Mouse (Mus musculus) stomach, embryonic 14.5 days (tissue): ENCODE measurements at regions not wholly inside any gene's neighbourhood (a gene's known extent, or its start where the extent isn't known, plus 50 kb on each side); places are given as distances from the start of the nearest gene placed in this dataset.

Experiments
- ATAC-seq: fragments of 200-750 bp; cut with Nextera tagmentation; 2 replicates; pipeline ENCODE4 v1.8.0; 2017; ENCODE audit warnings: low read depth, moderate TSS enrichment; ENCODE audit not compliant: insufficient number of reproducible peaks, insufficient read depth, low FRiP score
- H3K27ac ChIP-seq: fragments of 300-500 bp; sonication (generic); 2 replicates; pipeline ENCODE4 v1.5.1; 2014; ENCODE audit warnings: mild to moderate bottlenecking, low read length, moderate library complexity, mixed read lengths
- H3K27me3 ChIP-seq: fragments of 300-500 bp; sonication (generic); 2 replicates; pipeline ENCODE4 v1.6.1; 2014; ENCODE audit warnings: low read length, control low read depth, mixed read lengths; ENCODE audit not compliant: control insufficient read depth, insufficient read depth
- H3K36me3 ChIP-seq: fragments of 300-500 bp; sonication (generic); 2 replicates; pipeline ENCODE4 v1.6.1; 2014; ENCODE audit warnings: mild to moderate bottlenecking, control low read depth, low read length, moderate library complexity, mixed read lengths; ENCODE audit not compliant: control insufficient read depth, insufficient read depth
- H3K4me1 ChIP-seq: fragments of 300-500 bp; sonication (generic); 2 replicates; pipeline ENCODE4 v1.6.1; 2014; ENCODE audit warnings: low read length, control low read depth, mixed read lengths; ENCODE audit not compliant: control insufficient read depth, insufficient read depth
- H3K4me2 ChIP-seq: fragments of 300-500 bp; sonication (generic); replicated peaks from 2 replicates; pipeline ENCODE4 v1.6.1; 2014; ENCODE audit warnings: low read depth, low read length, control low read depth
- H3K4me3 ChIP-seq: fragments of 300-500 bp; sonication (generic); 2 replicates; pipeline ENCODE4 v1.5.1; 2014; ENCODE audit warnings: low read depth, low read length, control low read depth
- H3K9ac ChIP-seq: fragments of 300-500 bp; sonication (generic); replicated peaks from 2 replicates; pipeline ENCODE4 v1.6.1; 2014; ENCODE audit warnings: low read depth, mild to moderate bottlenecking, control low read depth, low read length, moderate library complexity, mixed read lengths
- H3K9me3 ChIP-seq: fragments of 300-500 bp; sonication (generic); 2 replicates; pipeline ENCODE4 v1.6.1; 2016; ENCODE audit warnings: low read depth, low read length, control low read depth; ENCODE audit not compliant: control insufficient read depth
- WGBS: fragments of 180-500 bp; shearing (Covaris S2); extraction: QIAGEN DNeasy Blood & Tissue Kit; methylation state at CpG from one replicate; pipeline ENCODE4 v1.1.7; 2014; 5-methylcytosine and 5-hydroxymethylcytosine counted together

DNA sequence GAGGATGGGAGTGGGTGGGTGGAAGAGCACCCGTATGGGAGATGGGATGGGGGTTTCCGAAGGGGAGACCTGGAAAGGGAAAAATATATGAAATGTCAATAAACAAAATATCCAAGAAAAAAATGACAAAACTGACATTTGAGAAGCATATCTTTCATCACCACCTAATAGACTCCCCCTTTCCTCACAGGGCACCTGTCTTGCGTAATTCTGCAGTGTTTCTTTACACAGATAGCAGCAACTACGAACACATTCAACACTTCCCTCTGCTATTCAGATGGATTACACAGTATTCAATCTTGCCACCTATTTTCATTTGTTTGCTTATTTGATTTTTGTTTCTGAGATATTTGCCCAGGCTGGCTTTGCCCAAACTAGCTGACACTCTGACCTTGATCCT, 136.3 kb upstream of the Fmo9 start:
- no peak for ATAC-seq
- no peaks in the 10 kb centered on the region for H3K36me3 ChIP-seq
- no peaks in the 10 kb centered on the region for H3K9me3 ChIP-seq
- no peak overlapping the region for H3K4me2 ChIP-seq
- 77% methylated on average over 4 of the region's 4 CpGs for WGBS
- no peak overlapping the region for H3K9ac ChIP-seq
- no peaks in the 10 kb centered on the region for H3K4me1 ChIP-seq
- no peak overlapping the region for H3K27ac ChIP-seq
- H3K27me3 ChIP-seq = no peaks in the 10 kb centered on the region
- no peak overlapping the region for H3K4me3 ChIP-seq

GRCm38 (mm10) chr1:166818682-166819081, 137.0 kb upstream of the Fmo9 start:
- Histone ChIP-seq H3K9me3 (no peaks in the 10 kb centered on the region), H3K27ac (no peak overlapping the region), H3K27me3 (no peaks in the 10 kb centered on the region), H3K4me3 (no peak overlapping the region), H3K4me2 (no peak overlapping the region), H3K9ac (no peak overlapping the region), H3K4me1 (no peaks in the 10 kb centered on the region), H3K36me3 (no peaks in the 10 kb centered on the region)
- WGBS = 75% methylated on average over 5 of the region's 5 CpGs
- ATAC-seq = no peak

GRCm38 (mm10) chr1:166819420-166819819, 137.8 kb upstream of the Fmo9 start:
- no peak overlapping the region for H3K27ac ChIP-seq

DNA sequence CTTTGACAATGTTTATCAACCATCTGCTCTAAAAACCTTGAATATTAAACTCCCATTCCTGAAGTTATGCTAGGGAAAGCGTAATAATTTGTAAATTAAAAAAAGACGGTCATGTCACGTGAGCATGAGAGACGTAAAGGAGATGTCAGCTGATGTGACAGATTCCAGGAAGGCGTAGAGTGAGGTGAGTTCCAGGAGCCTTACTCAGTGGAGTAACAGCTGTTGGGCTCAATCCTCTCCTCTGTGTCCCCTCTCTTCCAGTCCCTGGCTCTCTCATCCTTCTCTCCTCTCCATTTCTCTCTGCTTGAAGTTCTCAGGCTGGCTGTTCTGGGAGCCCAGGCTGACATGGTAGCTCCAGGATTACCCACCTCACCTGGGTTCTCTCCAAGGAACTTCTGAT, 138.4 kb upstream of the Fmo9 start:
- no peak overlapping the region for H3K4me2 ChIP-seq
- H3K4me1 ChIP-seq = no peaks in the 10 kb centered on the region
- H3K4me3 ChIP-seq = no peak overlapping the region
- H3K27ac ChIP-seq = no peak overlapping the region
- no peaks in the 10 kb centered on the region for H3K36me3 ChIP-seq
- H3K9ac ChIP-seq = no peak overlapping the region
- no peaks in the 10 kb centered on the region for H3K27me3 ChIP-seq
- WGBS = 83% methylated on average over 5 of the region's 5 CpGs
- H3K9me3 ChIP-seq = no peaks in the 10 kb centered on the region
- no peak for ATAC-seq

More at GRCm38 (mm10) chr1:166819420-166819819, 137.8 kb upstream of the Fmo9 start:
- Histone ChIP-seq H3K36me3 (no peaks in the 10 kb centered on the region), H3K9me3 (no peaks in the 10 kb centered on the region), H3K9ac (no peak overlapping the region), H3K27me3 (no peaks in the 10 kb centered on the region), H3K4me1 (no peaks in the 10 kb centered on the region), H3K4me2 (no peak overlapping the region), H3K4me3 (no peak overlapping the region)
- WGBS = 65% methylated on average over 7 of the region's 7 CpGs
- ATAC-seq = no peak

DNA sequence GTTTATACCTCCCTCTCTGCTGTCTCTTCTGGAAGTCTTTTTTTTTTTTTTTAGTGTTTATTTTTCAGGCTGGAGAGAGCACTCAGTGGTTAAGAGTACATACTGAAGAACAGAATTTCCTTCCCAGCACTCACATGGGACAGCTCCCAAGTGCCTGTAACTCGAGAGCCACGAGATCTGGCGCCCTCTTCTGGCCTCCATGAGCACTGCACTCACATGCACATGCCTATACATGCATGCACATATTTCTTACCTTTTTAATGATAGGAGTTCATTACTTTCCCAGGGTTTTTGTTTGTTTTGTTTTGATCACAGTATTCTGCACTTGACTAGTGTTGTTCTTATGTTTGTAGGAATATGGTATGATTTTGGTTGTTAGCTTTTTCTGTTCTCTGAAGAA, 139.5 kb upstream of the Fmo9 start:
- H3K4me2 ChIP-seq = no peak overlapping the region
- H3K27me3 ChIP-seq = no peaks in the 10 kb centered on the region
- 44% methylated on average over 3 of the region's 3 CpGs for WGBS
- no peak for ATAC-seq
- H3K9ac ChIP-seq = no peak overlapping the region
- no peaks in the 10 kb centered on the region for H3K9me3 ChIP-seq
- no peaks in the 10 kb centered on the region for H3K4me1 ChIP-seq
- H3K4me3 ChIP-seq = no peak overlapping the region
- no peaks in the 10 kb centered on the region for H3K36me3 ChIP-seq
- no peak overlapping the region for H3K27ac ChIP-seq

- Histone ChIP-seq H3K4me2 (no peak overlapping the region), H3K4me3 (no peak overlapping the region), H3K4me1 (no peaks in the 10 kb centered on the region), H3K27me3 (no peaks in the 10 kb centered on the region), H3K36me3 (no peaks in the 10 kb centered on the region), H3K9ac (no peak overlapping the region), H3K27ac (no peak overlapping the region), H3K9me3 (no peaks in the 10 kb centered on the region)
- WGBS = 58% methylated on average over 1 of the region's 1 CpGs
- no peak for ATAC-seq
Observed at GRCm38 (mm10) chr1:166837299-166837698, 155.7 kb upstream of the Fmo9 start.

GRCm38 (mm10) chr1:166839833-166840232, 158.2 kb upstream of the Fmo9 start:
- ATAC-seq = no peak
- Histone ChIP-seq H3K9ac (no peak overlapping the region), H3K4me2 (no peak overlapping the region), H3K27me3 (no peaks in the 10 kb centered on the region), H3K27ac (no peak overlapping the region), H3K36me3 (no peaks in the 10 kb centered on the region), H3K4me3 (no peak overlapping the region), H3K4me1 (no peaks in the 10 kb centered on the region), H3K9me3 (no peaks in the 10 kb centered on the region)
- 37% methylated on average over 7 of the region's 7 CpGs for WGBS

DNA sequence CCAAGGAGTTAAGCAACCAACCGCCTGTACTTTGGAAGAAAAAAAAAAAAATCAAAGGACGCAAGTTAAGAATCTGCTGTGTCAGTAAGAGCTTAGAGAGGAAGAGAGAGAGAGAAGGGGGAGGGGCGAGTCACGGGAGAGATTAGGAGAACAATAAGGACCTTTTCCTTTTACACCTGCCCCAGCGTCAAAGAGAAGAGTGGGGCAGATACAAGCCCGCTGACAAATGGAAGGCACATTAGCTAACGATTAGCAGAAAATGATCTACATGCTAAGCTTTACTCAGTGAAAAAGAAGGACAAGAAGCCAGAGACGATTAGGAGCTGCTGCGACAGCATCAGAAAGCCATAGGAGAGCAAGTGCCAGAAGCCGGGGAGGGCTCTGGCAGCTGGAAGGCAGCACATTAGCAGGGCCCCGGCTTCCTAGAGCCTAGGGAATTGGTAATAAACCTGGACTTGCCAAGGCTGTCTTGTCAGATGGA, 157.8 kb upstream of the Fam78b start:
- Histone ChIP-seq H3K4me1 (no peaks in the 10 kb centered on the region), H3K27me3 (no peaks in the 10 kb centered on the region), H3K36me3 (no peaks in the 10 kb centered on the region), H3K27ac (no peak overlapping the region), H3K9ac (no peak overlapping the region), H3K9me3 (no peaks in the 10 kb centered on the region), H3K4me2 (0 out of 2 replicates have a peak overlapping the region, but pooled peaks have one; percentile 14), H3K4me3 (no peak overlapping the region)
- no peak for ATAC-seq
- 2% methylated on average over 11 of the region's 11 CpGs for WGBS

DNA sequence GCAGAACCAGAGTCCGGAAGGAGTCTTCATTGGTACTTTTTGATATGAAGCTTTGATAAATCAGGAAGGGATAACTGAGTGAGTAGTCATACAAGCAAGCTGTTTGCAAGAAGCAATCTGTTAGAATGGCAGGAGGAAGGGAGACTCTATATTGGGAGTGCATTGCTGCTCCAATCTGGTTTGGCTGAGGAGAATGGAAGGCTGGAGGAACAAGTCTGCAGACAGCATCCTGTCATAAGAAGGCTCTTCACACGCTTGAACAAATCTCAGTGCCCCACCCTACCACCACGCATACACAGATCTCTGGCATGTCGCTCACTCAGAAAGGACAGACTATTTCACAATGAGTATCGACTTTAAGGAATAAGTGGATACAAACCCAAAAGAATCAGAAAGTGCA, 154.7 kb upstream of the Fam78b start:
- Histone ChIP-seq H3K9ac (no peak overlapping the region), H3K9me3 (no peaks in the 10 kb centered on the region), H3K27ac (no peak overlapping the region), H3K27me3 (no peaks in the 10 kb centered on the region), H3K4me1 (no peaks in the 10 kb centered on the region), H3K4me3 (no peak overlapping the region), H3K36me3 (no peaks in the 10 kb centered on the region), H3K4me2 (no peak overlapping the region)
- 85% methylated on average over 5 of the region's 5 CpGs for WGBS
- no peak for ATAC-seq
